Mouse (Mus musculus) hindbrain, embryonic 16.5 days (tissue): Measurements from ENCODE around the gene Olfr221. TPM values are rescaled to one million over a fixed set of nuclear protein-coding genes. Genes with fewer than 3 reads are reported as not detected.
A peak's percentile ranks its signal among the peaks of the same experiment; 100 is the strongest.
"Not testable (repeated sequence)": the region's sequence is repeated elsewhere in the genome, so short reads cannot be mapped to it uniquely, and the experiment has no call there.

Experiments
- ATAC-seq: fragments of 200-750 bp; cut with Nextera tagmentation; 2 replicates; pipeline ENCODE4 v1.8.0; 2017; ENCODE audit warnings: moderate TSS enrichment, moderate library complexity
- H3K27ac ChIP-seq: fragments of 300-500 bp; sonication (generic); 2 replicates; pipeline ENCODE4 v1.5.1; 2014; ENCODE audit warnings: low read depth, mild to moderate bottlenecking, control low read depth, low read length, moderate library complexity
- H3K27me3 ChIP-seq: fragments of 300-500 bp; sonication (generic); replicated peaks from 2 replicates; pipeline ENCODE4 v1.6.1; 2014; ENCODE audit warnings: low read length; ENCODE audit not compliant: control insufficient read depth, insufficient read depth
- H3K36me3 ChIP-seq: fragments of 300-500 bp; sonication (generic); 2 replicates; pipeline ENCODE4 v1.6.1; 2014; ENCODE audit warnings: mild to moderate bottlenecking, low read length, moderate library complexity, mixed read lengths; ENCODE audit not compliant: control insufficient read depth, insufficient read depth
- H3K4me1 ChIP-seq: fragments of 300-500 bp; sonication (generic); 2 replicates; pipeline ENCODE4 v1.6.1; 2014; ENCODE audit warnings: low read depth, low read length; ENCODE audit not compliant: control insufficient read depth, insufficient read depth
- H3K4me2 ChIP-seq: fragments of 300-500 bp; sonication (generic); 2 replicates; pipeline ENCODE4 v1.6.1; 2014; ENCODE audit warnings: mild to moderate bottlenecking, low read length, control low read depth, moderate library complexity
- H3K4me3 ChIP-seq: fragments of 300-500 bp; sonication (generic); 2 replicates; pipeline ENCODE4 v1.5.1; 2014; ENCODE audit warnings: mild to moderate bottlenecking, low read length, control low read depth, moderate library complexity
- H3K9ac ChIP-seq: fragments of 300-500 bp; sonication (generic); 2 replicates; pipeline ENCODE4 v1.6.1; 2014; ENCODE audit warnings: low read depth, mild to moderate bottlenecking, control low read depth, low read length, moderate library complexity
- H3K9me3 ChIP-seq: fragments of 300-500 bp; sonication (generic); 2 replicates; pipeline ENCODE4 v1.6.1; 2014; ENCODE audit warnings: mild to moderate bottlenecking, low read length, moderate library complexity; ENCODE audit not compliant: control insufficient read depth
- WGBS: fragments of 180-500 bp; shearing (Covaris S2); extraction: QIAGEN DNeasy Blood & Tissue Kit; methylation state at CpG from one replicate; pipeline ENCODE4 v1.1.7; 2014; 5-methylcytosine and 5-hydroxymethylcytosine counted together
- polyA plus RNA-seq: library from polyadenylated mRNA; unstranded; fragments of >200 nt; fragmentation: Nextera tagmentation; extraction: Ambion mirVana; gene quantifications from 2 replicates; pipeline ENCODE4 v1.2.1, GENCODE M21; 2015

Gene Olfr221
- not detected in 2 replicates for polyA plus RNA-seq

GRCm38 (mm10) chr14:52042359-52042758 lies at the start of gene Olfr221:
Olfr221 (minus strand) TSS chr14:52042459.
- not testable (repeated sequence) for H3K9ac ChIP-seq, H3K27me3 ChIP-seq
- 72% methylated on average over 3 of the region's 3 CpGs for WGBS

GRCm38 (mm10) chr14:52083083-52083482 lies 40.8 kb upstream of the Olfr221 start:
- Histone ChIP-seq H3K4me2 (no peak overlapping the region), H3K27ac (no peak overlapping the region), H3K4me1 (no peaks in the 10 kb centered on the region), H3K4me3 (no peak overlapping the region), H3K9ac (no peak overlapping the region), H3K27me3 (no peaks in the 10 kb centered on the region), H3K9me3 (no peaks in the 10 kb centered on the region), H3K36me3 (peaks cover 24% of the 10 kb centered on the region)
- no peak for ATAC-seq

More at GRCm38 (mm10) chr14:52042359-52042758, at the start of gene Olfr221:
- H3K9me3 ChIP-seq, ATAC-seq, H3K4me2 ChIP-seq, H3K4me1 ChIP-seq, H3K27ac ChIP-seq, H3K4me3 ChIP-seq, H3K36me3 ChIP-seq: not testable (repeated sequence)

- Histone ChIP-seq H3K9ac (no peak overlapping the region), H3K36me3 (peaks cover 34% of the 10 kb centered on the region), H3K4me2 (no peak overlapping the region), H3K4me1 (no peaks in the 10 kb centered on the region), H3K9me3 (no peaks in the 10 kb centered on the region), H3K4me3 (no peak overlapping the region), H3K27ac (no peak overlapping the region), H3K27me3 (no peaks in the 10 kb centered on the region)
- 95% methylated on average over 15 of the region's 15 CpGs for WGBS
- peak; percentile 50 for ATAC-seq
Observed at GRCm38 (mm10) chr14:52071599-52072137, 29.4 kb upstream of the Olfr221 start.

GRCm38 (mm10) chr14:52066135-52066534 lies 23.9 kb upstream of the Olfr221 start:
- H3K4me1 ChIP-seq, result no peaks in the 10 kb centered on the region
- H3K9ac ChIP-seq, result no peak overlapping the region
- peaks cover 3% of the 10 kb centered on the region for H3K36me3 ChIP-seq
- 69% methylated on average over 4 of the region's 4 CpGs for WGBS
- no peak overlapping the region for H3K4me2 ChIP-seq
- no peak overlapping the region for H3K4me3 ChIP-seq
- H3K9me3 ChIP-seq, result no peaks in the 10 kb centered on the region
- no peak overlapping the region for H3K27ac ChIP-seq
- ATAC-seq, result no peak
- no peaks in the 10 kb centered on the region for H3K27me3 ChIP-seq

- no peaks in the 10 kb centered on the region for H3K36me3 ChIP-seq
- H3K9me3 ChIP-seq, result no peaks in the 10 kb centered on the region
- H3K4me2 ChIP-seq, result no peak overlapping the region
- no peak overlapping the region for H3K4me3 ChIP-seq
- 90% methylated on average over 8 of the region's 8 CpGs for WGBS
- no peak overlapping the region for H3K9ac ChIP-seq
- no peaks in the 10 kb centered on the region for H3K4me1 ChIP-seq
- ATAC-seq, result no peak
- no peaks in the 10 kb centered on the region for H3K27me3 ChIP-seq
- no peak overlapping the region for H3K27ac ChIP-seq
Observed at GRCm38 (mm10) chr14:52061798-52062197, 19.5 kb upstream of the Olfr221 start.

GRCm38 (mm10) chr14:52060800-52061199 lies 18.5 kb upstream of the Olfr221 start:
- H3K4me3 ChIP-seq, result no peak overlapping the region
- no peaks in the 10 kb centered on the region for H3K36me3 ChIP-seq
- ATAC-seq, result no peak
- no peak overlapping the region for H3K27ac ChIP-seq
- H3K4me2 ChIP-seq, result no peak overlapping the region
- no peak overlapping the region for H3K9ac ChIP-seq
- H3K4me1 ChIP-seq, result no peaks in the 10 kb centered on the region
- no peaks in the 10 kb centered on the region for H3K27me3 ChIP-seq
- H3K9me3 ChIP-seq, result no peaks in the 10 kb centered on the region
- WGBS, result 72% methylated on average over 1 of the region's 1 CpGs

GRCm38 (mm10) chr14:52059982-52060381 lies 17.7 kb upstream of the Olfr221 start:
- H3K36me3 ChIP-seq, result no peaks in the 10 kb centered on the region
- H3K9me3 ChIP-seq, result no peaks in the 10 kb centered on the region
- no peak overlapping the region for H3K4me2 ChIP-seq
- no peak for ATAC-seq
- no peaks in the 10 kb centered on the region for H3K4me1 ChIP-seq
- WGBS, result 79% methylated on average over 4 of the region's 4 CpGs
- H3K4me3 ChIP-seq, result no peak overlapping the region
- H3K27ac ChIP-seq, result no peak overlapping the region
- no peaks in the 10 kb centered on the region for H3K27me3 ChIP-seq
- no peak overlapping the region for H3K9ac ChIP-seq

GRCm38 (mm10) chr14:52052720-52053119 lies 10.5 kb upstream of the Olfr221 start:
- not testable (repeated sequence) for H3K9ac ChIP-seq, H3K4me2 ChIP-seq, ATAC-seq, H3K4me1 ChIP-seq, H3K27ac ChIP-seq, H3K4me3 ChIP-seq, H3K36me3 ChIP-seq, H3K27me3 ChIP-seq, H3K9me3 ChIP-seq
- 90% methylated on average over 3 of the region's 3 CpGs for WGBS

GRCm38 (mm10) chr14:52045966-52046565 lies 3.8 kb upstream of the Olfr221 start:
- Histone ChIP-seq H3K27me3 (no peaks in the 10 kb centered on the region), H3K36me3 (no peaks in the 10 kb centered on the region), H3K4me2 (no peak overlapping the region), H3K9ac (no peak overlapping the region), H3K9me3 (no peaks in the 10 kb centered on the region), H3K27ac (no peak overlapping the region), H3K4me1 (peaks cover 3% of the 10 kb centered on the region; the same call in 1 of the 2 replicates), H3K4me3 (no peak overlapping the region)
- WGBS, result 47% methylated on average over 9 of the region's 9 CpGs
- no peak; the same call in 1 of the 2 replicates for ATAC-seq
